Mouse (Mus musculus) intestine, embryonic 15.5 days (tissue): Measurements from ENCODE around the gene Rdx. TPM values are rescaled to one million over a fixed set of nuclear protein-coding genes. Genes with fewer than 3 reads are reported as not detected.

Experiments
- ATAC-seq: fragments of 200-750 bp; cut with Nextera tagmentation; 2 replicates; pipeline ENCODE4 v1.8.0; 2017; ENCODE audit warnings: moderate TSS enrichment, moderate library complexity
- H3K27ac ChIP-seq: fragments of 300-500 bp; sonication (generic); 2 replicates; pipeline ENCODE4 v1.5.1; 2015; ENCODE audit warnings: mild to moderate bottlenecking, inconsistent platforms
- H3K27me3 ChIP-seq: fragments of 300-500 bp; sonication (generic); replicated peaks from 2 replicates; pipeline ENCODE4 v1.6.1; 2015; ENCODE audit warnings: inconsistent platforms
- H3K36me3 ChIP-seq: fragments of 300-500 bp; sonication (generic); 2 replicates; pipeline ENCODE4 v1.6.1; 2015; ENCODE audit warnings: inconsistent platforms
- H3K4me1 ChIP-seq: fragments of 300-500 bp; sonication (generic); replicated peaks from 2 replicates; pipeline ENCODE4 v1.6.1; 2015; ENCODE audit warnings: inconsistent platforms
- H3K4me2 ChIP-seq: fragments of 300-500 bp; sonication (generic); replicated peaks from 2 replicates; pipeline ENCODE4 v1.6.1; 2015; ENCODE audit warnings: mild to moderate bottlenecking, inconsistent platforms
- H3K4me3 ChIP-seq: fragments of 300-500 bp; sonication (generic); replicated peaks from 2 replicates; pipeline ENCODE4 v1.5.1; 2015; ENCODE audit warnings: inconsistent platforms
- H3K9ac ChIP-seq: fragments of 300-500 bp; sonication (generic); 2 replicates; pipeline ENCODE4 v1.6.1; 2015; ENCODE audit warnings: inconsistent platforms
- H3K9me3 ChIP-seq: fragments of 300-500 bp; sonication (generic); 2 replicates; pipeline ENCODE4 v1.6.1; 2016; ENCODE audit warnings: inconsistent platforms
- WGBS: fragments of 180-500 bp; shearing (Covaris S2); methylation state at CpG from one replicate; pipeline ENCODE4 v1.1.7; 2015; 5-methylcytosine and 5-hydroxymethylcytosine counted together
- polyA plus RNA-seq: library from polyadenylated mRNA; unstranded; fragments of >200 nt; fragmentation: Nextera tagmentation; extraction: Ambion mirVana; gene quantifications from 2 replicates; pipeline ENCODE4 v1.2.1, GENCODE M21; 2015

Gene Rdx
- polyA plus RNA-seq, 1 experiment from 2014 or later: 75.2 TPM

DNA sequence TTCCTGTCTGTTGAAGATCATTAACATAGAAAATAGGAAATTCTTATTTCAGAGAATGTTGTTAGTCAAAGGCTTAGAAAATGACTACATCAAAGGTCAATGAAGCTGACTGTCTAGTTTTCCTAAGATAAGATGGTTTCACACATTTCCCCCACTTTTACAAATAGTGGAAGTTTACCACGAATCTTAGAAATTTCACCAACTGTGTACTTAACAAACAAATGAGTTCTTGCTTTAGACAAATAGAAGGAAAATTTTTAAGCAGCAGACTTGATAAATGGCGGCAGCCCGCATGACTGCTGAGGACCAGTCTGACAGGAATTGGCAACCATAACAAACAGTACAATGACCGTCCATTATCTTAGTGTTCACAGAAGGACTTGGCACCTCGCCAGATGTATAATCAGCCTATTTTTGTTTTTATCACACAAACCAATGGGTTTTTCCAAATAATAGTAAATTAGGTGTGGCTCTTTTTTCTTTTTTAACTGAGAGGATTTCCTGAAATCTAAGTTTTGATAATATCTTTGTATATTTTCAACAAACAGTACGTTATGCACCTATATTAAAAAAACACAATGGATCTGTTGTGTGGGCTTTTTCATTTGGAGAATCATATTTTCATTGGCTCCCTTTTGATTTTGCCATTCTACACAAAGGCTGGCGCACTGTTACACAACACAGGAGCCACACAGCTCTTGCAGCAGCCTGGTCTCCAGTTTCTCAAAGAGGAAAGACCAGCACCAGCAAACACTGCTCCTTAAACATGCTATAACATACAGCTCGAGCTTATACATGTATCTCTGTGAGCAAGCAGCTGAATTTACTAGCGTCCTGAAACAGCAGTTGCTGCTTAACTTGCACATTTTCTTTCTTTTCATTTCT, 18.2 kb upstream of the Rdx start:
- no peaks in the 10 kb centered on the region for H3K9me3 ChIP-seq
- no peak overlapping the region for H3K4me3 ChIP-seq
- 47% methylated on average over 9 of the region's 9 CpGs for WGBS
- peak; percentile 43; the same call in 1 of the 2 replicates for ATAC-seq
- H3K27ac ChIP-seq: no peak overlapping the region
- 0 out of 2 replicates have a peak, but pooled peaks cover 3% of the 10 kb centered on the region for H3K4me1 ChIP-seq
- H3K36me3 ChIP-seq: no peaks in the 10 kb centered on the region
- no peak overlapping the region for H3K9ac ChIP-seq
- no peak overlapping the region for H3K4me2 ChIP-seq
- peaks cover 21% of the 10 kb centered on the region; the same call in 1 of the 2 replicates for H3K27me3 ChIP-seq

DNA sequence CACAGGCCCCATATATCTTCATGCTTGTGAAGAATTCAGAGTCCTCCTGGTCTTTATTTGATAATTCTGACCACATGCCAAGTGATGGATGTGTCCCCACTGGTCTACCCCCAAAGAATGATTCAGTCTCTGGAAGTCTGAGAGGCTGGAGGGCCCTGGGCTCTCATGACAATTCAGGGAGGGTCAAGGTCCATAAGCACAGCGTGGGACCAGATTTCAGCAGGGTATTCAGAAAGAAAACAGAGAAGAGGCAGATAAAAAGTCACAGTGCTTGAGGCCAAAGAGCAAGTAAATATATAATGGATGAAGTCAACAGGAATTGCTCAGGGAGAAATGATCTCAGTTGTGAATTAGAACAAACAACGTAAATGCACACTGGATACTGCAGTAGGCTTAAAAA, 15.5 kb upstream of the Rdx start:
- Histone ChIP-seq H3K36me3 (no peaks in the 10 kb centered on the region), H3K4me3 (no peak overlapping the region), H3K9me3 (no peaks in the 10 kb centered on the region), H3K4me2 (no peak overlapping the region), H3K9ac (no peak overlapping the region), H3K27ac (no peak overlapping the region), H3K27me3 (peaks cover 16% of the 10 kb centered on the region; the same call in 1 of the 2 replicates), H3K4me1 (0 out of 2 replicates have a peak, but pooled peaks cover 3% of the 10 kb centered on the region)
- WGBS: 65% methylated on average over 2 of the region's 2 CpGs
- ATAC-seq: no peak

DNA sequence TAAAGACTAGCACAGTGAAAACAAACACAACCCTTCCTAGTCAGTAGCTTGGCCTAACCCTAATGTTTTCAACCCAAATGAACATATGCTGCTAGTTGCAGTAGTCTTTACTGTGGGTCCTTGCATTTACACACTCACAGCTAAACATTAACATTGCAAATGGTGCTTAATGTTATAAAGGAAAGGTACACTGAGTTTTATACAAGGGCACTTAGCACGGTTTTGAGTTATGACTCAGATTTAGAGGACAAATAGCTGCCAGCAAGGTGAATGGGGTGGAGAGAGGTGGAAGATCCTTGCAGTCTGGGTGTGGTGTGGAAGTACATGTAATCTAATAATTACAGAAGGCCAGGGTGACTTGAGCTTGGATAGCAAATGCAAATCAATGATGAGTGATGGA, 9.5 kb upstream of the Rdx start:
- no peak overlapping the region for H3K4me3 ChIP-seq
- no peaks in the 10 kb centered on the region for H3K9me3 ChIP-seq
- whole genome bisulfite sequencing: 72% methylated on average over 1 of the region's 1 CpGs
- no peak overlapping the region for H3K9ac ChIP-seq
- no peaks in the 10 kb centered on the region for H3K36me3 ChIP-seq
- H3K27me3 ChIP-seq: peaks cover 22% of the 10 kb centered on the region
- H3K4me2 ChIP-seq: no peak overlapping the region
- no peak overlapping the region for H3K27ac ChIP-seq
- ATAC-seq: no peak
- H3K4me1 ChIP-seq: no peaks in the 10 kb centered on the region

DNA sequence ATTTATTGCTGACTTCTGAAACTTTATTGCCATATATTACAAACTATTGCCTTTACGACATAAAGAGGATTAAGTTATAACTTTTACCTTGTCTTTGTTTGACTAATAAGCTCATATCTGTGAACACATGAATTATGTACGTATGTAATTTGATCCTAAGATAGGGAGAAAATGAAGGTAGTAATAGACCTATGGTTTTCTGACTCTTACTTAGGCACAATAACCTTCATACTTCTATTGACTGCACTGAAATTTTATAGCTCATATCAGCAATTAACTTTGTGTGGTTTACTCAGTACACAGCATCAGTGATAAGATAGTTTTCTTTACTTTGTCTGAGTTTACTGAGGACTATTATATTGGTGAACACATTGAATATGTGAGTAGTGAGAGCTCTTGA, 5.3 kb upstream of the Rdx start:
- 48% methylated on average over 2 of the region's 2 CpGs for WGBS
- no peaks in the 10 kb centered on the region for H3K36me3 ChIP-seq

DNA sequence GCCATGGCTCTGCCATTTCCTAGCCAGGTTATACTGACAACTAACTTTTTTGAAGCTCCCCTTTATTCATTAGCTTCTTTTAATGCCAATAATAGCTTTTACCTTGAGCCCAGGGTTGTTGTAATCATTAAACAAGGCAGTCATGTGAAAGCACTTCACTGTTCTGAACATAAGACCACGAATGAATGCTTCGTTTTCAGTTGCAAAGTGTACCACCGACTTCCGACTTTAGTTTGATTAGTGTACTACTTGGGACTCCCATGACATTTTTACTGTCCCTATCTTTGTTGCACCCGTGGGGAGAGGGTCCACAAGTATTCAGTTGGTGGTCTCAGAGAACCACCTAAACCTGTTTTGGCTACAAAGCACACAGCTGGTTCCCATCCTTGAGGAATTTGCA, 287 bp upstream of the Rdx start:
- no peak for ATAC-seq
- peak overlapping the region; percentile 95; the same call in 1 of the 2 replicates for H3K9ac ChIP-seq
- no peaks in the 10 kb centered on the region for H3K9me3 ChIP-seq
- H3K27me3 ChIP-seq: peaks cover 12% of the 10 kb centered on the region; the same call in 1 of the 2 replicates
- H3K27ac ChIP-seq: no peak overlapping the region
- H3K4me1 ChIP-seq: peaks cover 10% of the 10 kb centered on the region
- H3K4me3 ChIP-seq: peak overlapping the region; percentile 89; the same call in 1 of the 2 replicates
- H3K4me2 ChIP-seq: peak overlapping the region; percentile 65
- no peaks in the 10 kb centered on the region for H3K36me3 ChIP-seq
- WGBS: 22% methylated on average over 5 of the region's 5 CpGs

More for the DNA sequence above, 5.3 kb upstream of the Rdx start:
- ATAC-seq: peak; percentile 93
- H3K27me3 ChIP-seq: peaks cover 20% of the 10 kb centered on the region
- no peaks in the 10 kb centered on the region for H3K9me3 ChIP-seq
- H3K4me3 ChIP-seq: no peak overlapping the region
- H3K27ac ChIP-seq: no peak overlapping the region
- H3K9ac ChIP-seq: no peak overlapping the region
- no peaks in the 10 kb centered on the region; the same call in 1 of the 2 replicates for H3K4me1 ChIP-seq
- H3K4me2 ChIP-seq: no peak overlapping the region

DNA sequence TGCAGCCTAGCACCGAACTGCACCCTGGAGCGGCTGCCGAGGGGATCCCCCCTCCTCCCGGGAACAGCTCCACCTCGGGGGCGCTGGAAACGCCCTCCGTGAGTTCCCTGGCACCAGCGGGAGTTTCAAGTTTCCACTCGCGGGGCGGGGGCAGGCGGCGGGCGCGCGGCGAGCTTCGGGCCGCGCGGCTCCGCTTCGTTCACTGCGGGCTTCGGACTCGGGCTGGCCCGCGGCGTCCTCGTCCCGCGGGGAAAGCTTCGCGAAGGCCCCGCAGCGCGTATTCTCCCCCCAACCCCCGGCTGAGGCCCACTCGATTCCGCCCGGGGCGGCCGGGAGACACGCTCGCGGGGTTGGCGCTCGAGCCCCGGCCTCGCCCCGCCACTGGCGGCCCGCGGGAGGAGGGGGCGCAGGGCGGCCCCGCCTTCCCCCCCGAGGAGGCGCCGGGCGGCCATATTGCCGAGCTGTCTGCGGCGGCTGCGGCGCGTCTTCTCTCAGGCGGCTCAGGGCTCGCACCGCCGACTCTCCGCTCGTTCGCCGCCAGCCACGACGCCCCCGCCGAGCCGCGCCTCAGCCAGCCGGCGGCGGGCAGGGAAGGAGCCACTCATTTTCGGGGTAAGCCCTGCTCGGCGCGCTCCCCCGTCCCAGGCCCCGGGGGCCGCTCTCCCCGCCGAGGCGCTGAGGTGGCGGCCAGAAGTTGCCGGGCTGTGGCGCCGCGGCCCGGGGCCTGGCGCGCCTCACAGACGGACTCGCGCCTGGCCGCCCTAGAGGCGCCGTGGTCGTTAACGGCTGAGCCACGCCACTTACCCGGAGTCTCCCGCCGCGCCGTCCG, 1.1 kb downstream of the Rdx start:
- Histone ChIP-seq H3K36me3 (no peaks in the 10 kb centered on the region), H3K4me2 (peak overlapping the region; percentile 65), H3K27me3 (peaks cover 7% of the 10 kb centered on the region; the same call in 1 of the 2 replicates), H3K9ac (peak overlapping the region; percentile 95), H3K4me1 (peaks cover 10% of the 10 kb centered on the region), H3K27ac (peak overlapping the region; percentile 98), H3K9me3 (no peaks in the 10 kb centered on the region), H3K4me3 (peak overlapping the region; percentile 89)
- peak; percentile 95 for ATAC-seq
- under 1% methylated on average over 113 of the region's 118 CpGs for WGBS

DNA sequence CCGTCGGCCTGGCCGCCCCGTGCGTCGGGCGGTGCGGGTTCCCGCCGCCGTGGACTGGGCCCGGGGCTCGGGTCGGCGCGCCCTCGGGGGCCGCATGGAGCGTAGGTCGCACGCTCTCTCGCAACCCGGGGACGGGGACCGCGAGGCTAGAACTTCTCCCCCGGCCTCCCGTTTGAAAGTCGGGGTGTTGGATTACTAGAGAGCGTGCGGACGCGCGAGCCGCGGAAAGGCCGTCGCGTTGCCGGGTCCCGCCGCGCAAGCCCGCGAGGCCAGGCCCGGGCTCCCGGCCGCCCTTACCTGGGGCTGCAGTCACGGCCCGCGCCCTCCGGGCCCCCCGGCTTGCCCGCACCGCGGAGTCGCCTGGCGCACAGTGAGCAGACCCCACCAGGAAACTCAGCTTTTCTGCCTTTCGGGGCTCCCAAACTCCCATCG, 1.7 kb downstream of the Rdx start:
- peak overlapping the region; percentile 98 for H3K27ac ChIP-seq
- H3K36me3 ChIP-seq: no peaks in the 10 kb centered on the region
- H3K27me3 ChIP-seq: 0 out of 2 replicates have a peak, but pooled peaks cover 3% of the 10 kb centered on the region
- no peaks in the 10 kb centered on the region for H3K9me3 ChIP-seq
- peak overlapping the region; percentile 65 for H3K4me2 ChIP-seq
- peaks cover 10% of the 10 kb centered on the region for H3K4me1 ChIP-seq
- peak; percentile 29 for ATAC-seq
- WGBS: under 1% methylated on average over 60 of the region's 60 CpGs
- peak overlapping the region; percentile 89 for H3K4me3 ChIP-seq
- H3K9ac ChIP-seq: peak overlapping the region; percentile 95

DNA sequence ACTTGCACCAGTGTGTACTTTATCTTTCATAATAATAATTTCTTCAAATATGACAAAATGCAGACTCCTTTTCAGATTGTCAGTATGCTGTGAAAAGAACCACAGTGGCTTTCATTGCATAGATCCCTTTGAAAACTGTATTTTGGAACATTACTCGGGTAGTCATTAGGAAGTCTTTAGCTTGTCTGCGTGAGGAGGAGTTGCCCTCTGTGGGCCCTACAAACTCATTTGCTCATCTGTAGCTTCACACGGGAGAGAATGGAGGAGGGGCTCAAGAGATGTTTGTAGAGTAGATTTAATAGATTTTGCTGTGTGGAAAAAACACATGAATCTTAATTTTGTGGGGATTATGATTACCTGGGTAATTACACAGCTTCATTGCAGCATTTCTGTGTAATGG, 2.6 kb downstream of the Rdx start:
- 0 out of 2 replicates have a peak, but pooled peaks cover 3% of the 10 kb centered on the region for H3K27me3 ChIP-seq

DNA sequence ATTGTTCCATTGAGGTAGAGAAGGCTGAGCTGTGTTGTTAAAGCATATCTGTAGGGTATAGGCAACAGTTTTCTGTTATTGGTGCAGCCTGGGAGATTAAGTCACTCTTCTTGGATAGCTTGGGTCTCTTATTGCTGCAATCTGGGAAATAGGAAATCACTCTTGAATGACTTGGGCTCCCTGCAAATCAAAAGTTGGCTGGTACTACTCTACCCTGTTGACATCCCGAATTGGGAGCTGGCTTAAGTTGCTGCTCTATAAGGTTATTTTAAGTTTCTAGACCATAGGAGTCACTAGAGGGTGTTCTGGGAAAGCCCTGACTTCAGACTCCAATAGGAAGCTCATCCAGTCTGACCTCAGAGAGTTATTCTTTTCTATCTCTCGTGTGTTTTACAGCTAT, 3.4 kb downstream of the Rdx start:
- WGBS: 44% methylated on average over 2 of the region's 2 CpGs

More for the DNA sequence above, 2.6 kb downstream of the Rdx start:
- Histone ChIP-seq H3K4me1 (peaks cover 10% of the 10 kb centered on the region), H3K4me2 (peak overlapping the region; percentile 65), H3K9ac (no peak overlapping the region), H3K4me3 (peak overlapping the region; percentile 89), H3K9me3 (no peaks in the 10 kb centered on the region), H3K27ac (no peak overlapping the region), H3K36me3 (no peaks in the 10 kb centered on the region)
- ATAC-seq: no peak
- 9% methylated on average over 3 of the region's 3 CpGs for WGBS

DNA sequence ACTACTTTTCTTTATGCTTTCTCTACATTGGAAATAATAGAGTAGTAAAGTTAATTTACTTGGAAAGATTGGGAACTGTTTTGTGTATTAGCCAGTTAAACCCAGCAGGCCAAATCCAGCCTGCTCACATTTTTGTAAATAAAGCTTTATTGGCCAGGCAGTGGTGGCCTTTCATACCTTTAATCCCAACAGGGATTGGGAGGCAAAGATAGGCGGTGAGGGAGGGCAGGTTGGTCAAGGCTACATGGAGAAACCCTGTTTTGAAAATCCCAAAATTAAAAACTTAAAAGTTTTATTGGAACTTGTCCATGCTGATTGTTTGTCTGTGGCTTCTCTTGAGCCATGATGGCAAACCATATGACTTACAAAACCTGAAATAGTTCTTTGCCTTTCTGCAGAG, 5.2 kb downstream of the Rdx start:
- no peak overlapping the region for H3K4me2 ChIP-seq
- no peak overlapping the region for H3K4me3 ChIP-seq
- H3K4me1 ChIP-seq: peaks cover 7% of the 10 kb centered on the region; the same call in 1 of the 2 replicates
- H3K27ac ChIP-seq: no peak overlapping the region
- ATAC-seq: no peak
- no peaks in the 10 kb centered on the region for H3K9me3 ChIP-seq
- no peak overlapping the region for H3K9ac ChIP-seq
- H3K27me3 ChIP-seq: no peaks in the 10 kb centered on the region
- no peaks in the 10 kb centered on the region for H3K36me3 ChIP-seq
- WGBS: 72% methylated on average over 1 of the region's 1 CpGs

More for the DNA sequence above, 3.4 kb downstream of the Rdx start:
- no peak overlapping the region for H3K4me3 ChIP-seq
- H3K9me3 ChIP-seq: no peaks in the 10 kb centered on the region
- H3K27ac ChIP-seq: no peak overlapping the region
- no peak overlapping the region for H3K9ac ChIP-seq
- no peaks in the 10 kb centered on the region for H3K36me3 ChIP-seq
- H3K4me2 ChIP-seq: peak overlapping the region; percentile 65
- no peaks in the 10 kb centered on the region for H3K27me3 ChIP-seq
- no peak for ATAC-seq
- peaks cover 10% of the 10 kb centered on the region for H3K4me1 ChIP-seq

DNA sequence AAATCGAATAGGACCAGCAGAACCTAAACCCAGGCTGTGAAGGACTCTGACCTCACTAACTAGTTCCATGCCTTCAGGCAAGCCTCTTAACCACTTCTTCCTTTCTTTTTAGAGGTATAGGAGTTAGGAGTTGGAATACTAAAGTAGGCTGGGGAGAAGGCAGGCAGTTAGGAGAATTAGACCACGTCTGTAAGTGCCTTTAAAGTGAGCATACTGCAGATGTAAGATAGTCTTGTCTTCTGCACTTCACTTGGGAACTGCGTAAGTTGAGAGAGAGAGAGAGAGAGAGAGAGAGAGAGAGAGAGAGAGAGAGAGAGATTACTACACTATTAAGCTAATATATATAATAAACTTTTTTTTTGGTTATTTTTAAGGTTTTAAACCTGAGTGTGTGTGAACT, 8.3 kb downstream of the Rdx start:
- Histone ChIP-seq H3K27ac (no peak overlapping the region), H3K4me3 (no peak overlapping the region), H3K4me2 (no peak overlapping the region), H3K9me3 (no peaks in the 10 kb centered on the region), H3K36me3 (no peaks in the 10 kb centered on the region), H3K4me1 (peaks cover 2% of the 10 kb centered on the region), H3K9ac (no peak overlapping the region), H3K27me3 (no peaks in the 10 kb centered on the region)
- 81% methylated on average over 3 of the region's 3 CpGs for whole genome bisulfite sequencing
- ATAC-seq: no peak

DNA sequence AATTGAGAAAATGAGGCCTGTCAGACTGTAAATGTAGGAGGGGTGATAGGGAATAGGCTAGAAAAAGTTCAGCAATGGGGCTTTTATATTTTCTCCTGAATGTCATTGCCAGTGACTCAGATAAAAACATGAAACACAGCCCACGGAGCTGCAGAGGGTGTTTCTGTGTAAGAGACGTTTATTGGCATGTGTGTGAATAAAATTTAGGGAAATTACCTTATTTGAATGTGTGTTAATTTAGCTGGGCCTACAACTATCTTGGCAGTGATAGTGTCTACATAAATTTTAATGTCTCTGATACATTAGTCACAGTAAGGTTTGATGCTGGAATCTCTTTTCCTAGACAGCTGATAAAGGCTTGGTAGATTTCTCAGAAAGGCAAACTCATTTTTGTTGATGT, 12.8 kb downstream of the Rdx start:
- 74% methylated on average over 2 of the region's 2 CpGs for WGBS
- Histone ChIP-seq H3K4me1 (no peaks in the 10 kb centered on the region; the same call in 1 of the 2 replicates), H3K4me2 (no peak overlapping the region), H3K4me3 (no peak overlapping the region), H3K9ac (no peak overlapping the region), H3K36me3 (no peaks in the 10 kb centered on the region), H3K9me3 (no peaks in the 10 kb centered on the region), H3K27me3 (no peaks in the 10 kb centered on the region), H3K27ac (no peak overlapping the region)
- no peak for ATAC-seq
